Mouse (Mus musculus): ENCODE measurements around the gene Gpr146. TPM values are rescaled to one million over a fixed set of nuclear protein-coding genes. Genes with fewer than 3 reads are reported as not detected.
A peak's percentile ranks its signal among the peaks of the same experiment; 100 is the strongest.

The Gpr146 gene
- polyA plus RNA-seq, 1 experiment from 2014 or later, result 2.6 TPM

- no peak for ATAC-seq (ENCODE audit: low FRiP score, low read depth)
- Histone ChIP-seq H3K27ac (replicated peaks) (no peak overlapping the region), H3K36me3 (0 out of 2 replicates have a peak, but pooled peaks cover under 1% of the 10 kb centered on the region), H3K4me3 (no peak overlapping the region), H3K27me3 (no peaks in the 10 kb centered on the region), H3K9ac (replicated peaks) (no peak overlapping the region), H3K9me3 (no peaks in the 10 kb centered on the region), H3K4me1 (peaks cover 2% of the 10 kb centered on the region; the same call in 1 of the 2 replicates), H3K4me2 (replicated peaks) (no peak overlapping the region)
- 87% methylated on average over 12 of the region's 12 CpGs for WGBS
These were observed 31.9 kb downstream of the Gpr146 start for GRCm38 (mm10) chr5:139409412-139409811.

GRCm38 (mm10) chr5:139410056-139410455, 32.6 kb downstream of the Gpr146 start:
- Histone ChIP-seq H3K9me3 (no peaks in the 10 kb centered on the region), H3K4me2 (replicated peaks) (no peak overlapping the region), H3K9ac (replicated peaks) (no peak overlapping the region), H3K36me3 (0 out of 2 replicates have a peak, but pooled peaks cover 5% of the 10 kb centered on the region), H3K4me3 (no peak overlapping the region), H3K4me1 (peaks cover 2% of the 10 kb centered on the region; the same call in 1 of the 2 replicates), H3K27me3 (no peaks in the 10 kb centered on the region), H3K27ac (replicated peaks) (no peak overlapping the region)
- 84% methylated on average over 4 of the region's 4 CpGs for WGBS
- no peak for ATAC-seq (ENCODE audit: low FRiP score, low read depth)

DNA sequence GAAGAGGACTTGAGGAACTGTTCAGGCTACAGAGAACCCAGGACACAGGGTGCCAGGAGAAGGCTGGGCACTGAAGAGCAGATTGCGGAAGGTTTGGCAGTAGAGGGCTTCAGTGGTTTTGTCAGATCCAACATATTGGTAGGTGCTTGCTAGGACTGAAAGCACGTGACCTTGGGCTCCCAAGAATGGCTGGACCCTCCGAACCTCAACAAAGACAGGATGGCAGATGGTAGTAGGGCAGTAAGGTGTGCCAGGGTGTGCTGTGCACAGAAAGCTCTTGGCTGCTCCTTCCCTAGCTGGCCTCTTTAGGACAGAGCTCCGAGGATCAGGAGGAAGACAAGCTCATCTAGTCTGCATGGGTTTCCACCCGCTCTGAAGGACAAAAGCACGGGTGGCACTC, 33.6 kb downstream of the Gpr146 start:
- Histone ChIP-seq H3K4me3 (no peak overlapping the region), H3K27me3 (no peaks in the 10 kb centered on the region), H3K4me2 (replicated peaks) (no peak overlapping the region), H3K9me3 (no peaks in the 10 kb centered on the region), H3K27ac (replicated peaks) (0 out of 2 replicates have a peak overlapping the region, but pooled peaks have one; percentile 25), H3K36me3 (0 out of 2 replicates have a peak, but pooled peaks cover 5% of the 10 kb centered on the region), H3K9ac (replicated peaks) (no peak overlapping the region), H3K4me1 (peaks cover 2% of the 10 kb centered on the region; the same call in 1 of the 2 replicates)
- 95% methylated on average over 6 of the region's 6 CpGs for WGBS
- ATAC-seq (ENCODE audit: low FRiP score, low read depth), result no peak

- Histone ChIP-seq H3K9ac (replicated peaks) (no peak overlapping the region), H3K4me1 (peaks cover 2% of the 10 kb centered on the region; the same call in 1 of the 2 replicates), H3K27me3 (no peaks in the 10 kb centered on the region), H3K36me3 (0 out of 2 replicates have a peak, but pooled peaks cover 5% of the 10 kb centered on the region), H3K4me3 (no peak overlapping the region), H3K4me2 (replicated peaks) (no peak overlapping the region), H3K27ac (replicated peaks) (no peak overlapping the region), H3K9me3 (no peaks in the 10 kb centered on the region)
- no peak for ATAC-seq (ENCODE audit: low FRiP score, low read depth)
- WGBS, result 82% methylated on average over 15 of the region's 15 CpGs
These were observed 34.3 kb downstream of the Gpr146 start for GRCm38 (mm10) chr5:139411665-139412314.

GRCm38 (mm10) chr5:139413545-139413944, 36.0 kb downstream of the Gpr146 start:
- H3K4me3 ChIP-seq, result no peak overlapping the region
- WGBS, result 86% methylated on average over 4 of the region's 4 CpGs
- peaks cover 5% of the 10 kb centered on the region for H3K9me3 ChIP-seq
- H3K4me2 ChIP-seq (replicated peaks), result no peak overlapping the region
- no peak for ATAC-seq (ENCODE audit: low FRiP score, low read depth)
- no peak overlapping the region for H3K9ac ChIP-seq (replicated peaks)
- no peak overlapping the region for H3K27ac ChIP-seq (replicated peaks)
- peaks cover 8% of the 10 kb centered on the region for H3K4me1 ChIP-seq
- H3K36me3 ChIP-seq, result 0 out of 2 replicates have a peak, but pooled peaks cover 5% of the 10 kb centered on the region
- H3K27me3 ChIP-seq, result no peaks in the 10 kb centered on the region

GRCm38 (mm10) chr5:139415001-139415400, 37.5 kb downstream of the Gpr146 start:
- H3K4me3 ChIP-seq, result no peak overlapping the region
- peaks cover 19% of the 10 kb centered on the region for H3K4me1 ChIP-seq
- H3K9ac ChIP-seq (replicated peaks), result no peak overlapping the region
- 0 out of 2 replicates have a peak, but pooled peaks cover 5% of the 10 kb centered on the region for H3K36me3 ChIP-seq
- 94% methylated on average over 5 of the region's 5 CpGs for WGBS
- ATAC-seq (ENCODE audit: low FRiP score, low read depth), result no peak
- peaks cover 5% of the 10 kb centered on the region for H3K9me3 ChIP-seq
- H3K27me3 ChIP-seq, result no peaks in the 10 kb centered on the region
- no peak overlapping the region for H3K4me2 ChIP-seq (replicated peaks)
- H3K27ac ChIP-seq (replicated peaks), result no peak overlapping the region

DNA sequence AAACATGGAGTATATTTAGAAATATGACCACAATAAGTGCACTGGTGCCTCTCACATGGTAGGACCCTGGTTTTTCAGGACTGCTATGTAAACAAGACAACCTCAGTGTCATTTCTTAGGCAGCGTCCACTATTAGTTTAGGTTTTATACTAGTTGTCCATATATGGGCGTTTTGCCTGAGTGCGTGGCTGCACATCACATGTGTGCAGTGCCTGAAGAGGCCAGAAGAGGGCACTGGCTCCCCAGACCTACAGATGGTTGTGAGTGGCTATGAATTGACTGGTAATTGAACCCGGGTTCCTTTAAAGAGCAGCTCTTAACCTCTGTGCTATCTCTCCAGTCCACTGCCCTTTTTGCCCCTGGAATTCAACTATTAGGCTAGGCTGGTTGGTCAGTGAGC, 39.4 kb downstream of the Gpr146 start:
- H3K27ac ChIP-seq (replicated peaks), result no peak overlapping the region
- no peaks in the 10 kb centered on the region for H3K27me3 ChIP-seq

GRCm38 (mm10) chr5:139417480-139417879, 40.0 kb downstream of the Gpr146 start:
- WGBS, result 92% methylated on average over 3 of the region's 3 CpGs
- no peaks in the 10 kb centered on the region for H3K27me3 ChIP-seq
- H3K9ac ChIP-seq (replicated peaks), result no peak overlapping the region
- no peak overlapping the region for H3K4me2 ChIP-seq (replicated peaks)
- peaks cover 5% of the 10 kb centered on the region for H3K9me3 ChIP-seq
- H3K4me3 ChIP-seq, result no peak overlapping the region
- peaks cover 19% of the 10 kb centered on the region for H3K4me1 ChIP-seq
- 0 out of 2 replicates have a peak, but pooled peaks cover 5% of the 10 kb centered on the region for H3K36me3 ChIP-seq
- H3K27ac ChIP-seq (replicated peaks), result no peak overlapping the region
- ATAC-seq (ENCODE audit: low FRiP score, low read depth), result no peak

More for the DNA sequence above, 39.4 kb downstream of the Gpr146 start:
- Histone ChIP-seq H3K9ac (replicated peaks) (no peak overlapping the region), H3K36me3 (0 out of 2 replicates have a peak, but pooled peaks cover 5% of the 10 kb centered on the region), H3K9me3 (peaks cover 5% of the 10 kb centered on the region), H3K4me3 (no peak overlapping the region), H3K4me2 (replicated peaks) (no peak overlapping the region), H3K4me1 (peaks cover 16% of the 10 kb centered on the region)
- WGBS, result 97% methylated on average over 4 of the region's 4 CpGs
- no peak for ATAC-seq (ENCODE audit: low FRiP score, low read depth)

DNA sequence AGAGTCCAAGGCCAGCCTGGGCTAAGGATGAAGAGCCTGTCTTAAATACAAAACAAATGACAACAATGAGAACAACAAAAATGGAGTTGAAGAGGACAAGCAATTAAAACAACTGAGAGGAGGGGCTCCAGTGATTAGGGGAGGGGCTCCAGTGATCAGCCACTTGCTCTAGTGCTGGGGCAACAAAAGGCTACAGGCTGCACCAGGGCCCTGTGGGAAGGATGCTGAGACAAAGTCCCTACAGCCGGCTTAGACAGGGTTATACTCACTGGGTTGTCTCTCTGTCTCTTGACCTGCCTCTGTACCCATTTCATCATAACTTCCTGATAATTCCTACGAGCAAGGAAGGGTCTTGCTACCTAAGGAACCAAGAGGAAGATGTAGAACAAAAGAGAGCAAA, 40.6 kb downstream of the Gpr146 start:
- peaks cover 5% of the 10 kb centered on the region for H3K9me3 ChIP-seq
- H3K4me1 ChIP-seq, result peaks cover 25% of the 10 kb centered on the region
- no peak overlapping the region for H3K4me3 ChIP-seq
- peak; percentile 67; the same call in 1 of the 2 replicates for ATAC-seq (ENCODE audit: low FRiP score, low read depth)
- WGBS, result 57% methylated on average over 2 of the region's 2 CpGs
- H3K27me3 ChIP-seq, result no peaks in the 10 kb centered on the region
- H3K9ac ChIP-seq (replicated peaks), result no peak overlapping the region
- H3K4me2 ChIP-seq (replicated peaks), result no peak overlapping the region; the same call in 1 of the 2 replicates
- H3K27ac ChIP-seq (replicated peaks), result peak overlapping the region; percentile 84
- H3K36me3 ChIP-seq, result 0 out of 2 replicates have a peak, but pooled peaks cover 5% of the 10 kb centered on the region

DNA sequence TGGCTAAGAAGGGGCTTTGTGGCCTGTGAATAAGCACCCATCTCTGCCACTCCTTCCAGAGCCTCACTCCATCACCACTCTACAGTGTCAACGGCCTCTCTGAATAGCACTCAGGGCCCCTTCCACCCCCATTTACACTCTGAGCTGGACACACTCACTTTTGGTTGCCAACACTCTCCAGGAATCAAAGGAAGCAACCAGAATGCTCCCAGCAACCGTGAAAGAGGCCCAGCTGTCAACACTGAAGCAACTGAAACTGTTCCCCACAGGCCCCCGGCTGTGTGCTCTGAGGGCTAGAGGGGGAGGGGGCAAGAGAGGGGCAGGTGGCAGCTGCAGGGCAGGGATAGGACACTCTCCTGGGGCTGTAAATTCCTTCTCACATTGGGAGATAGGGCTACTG, 41.1 kb downstream of the Gpr146 start:
- Histone ChIP-seq H3K9ac (replicated peaks) (peak overlapping the region; percentile 34; the same call in 1 of the 2 replicates), H3K36me3 (0 out of 2 replicates have a peak, but pooled peaks cover 5% of the 10 kb centered on the region), H3K4me2 (replicated peaks) (no peak overlapping the region; the same call in 1 of the 2 replicates), H3K4me1 (peaks cover 31% of the 10 kb centered on the region), H3K27ac (replicated peaks) (peak overlapping the region; percentile 84), H3K27me3 (no peaks in the 10 kb centered on the region), H3K4me3 (no peak overlapping the region), H3K9me3 (peaks cover 5% of the 10 kb centered on the region)
- WGBS, result 28% methylated on average over 3 of the region's 3 CpGs
- peak; percentile 75 for ATAC-seq (ENCODE audit: low FRiP score, low read depth)

DNA sequence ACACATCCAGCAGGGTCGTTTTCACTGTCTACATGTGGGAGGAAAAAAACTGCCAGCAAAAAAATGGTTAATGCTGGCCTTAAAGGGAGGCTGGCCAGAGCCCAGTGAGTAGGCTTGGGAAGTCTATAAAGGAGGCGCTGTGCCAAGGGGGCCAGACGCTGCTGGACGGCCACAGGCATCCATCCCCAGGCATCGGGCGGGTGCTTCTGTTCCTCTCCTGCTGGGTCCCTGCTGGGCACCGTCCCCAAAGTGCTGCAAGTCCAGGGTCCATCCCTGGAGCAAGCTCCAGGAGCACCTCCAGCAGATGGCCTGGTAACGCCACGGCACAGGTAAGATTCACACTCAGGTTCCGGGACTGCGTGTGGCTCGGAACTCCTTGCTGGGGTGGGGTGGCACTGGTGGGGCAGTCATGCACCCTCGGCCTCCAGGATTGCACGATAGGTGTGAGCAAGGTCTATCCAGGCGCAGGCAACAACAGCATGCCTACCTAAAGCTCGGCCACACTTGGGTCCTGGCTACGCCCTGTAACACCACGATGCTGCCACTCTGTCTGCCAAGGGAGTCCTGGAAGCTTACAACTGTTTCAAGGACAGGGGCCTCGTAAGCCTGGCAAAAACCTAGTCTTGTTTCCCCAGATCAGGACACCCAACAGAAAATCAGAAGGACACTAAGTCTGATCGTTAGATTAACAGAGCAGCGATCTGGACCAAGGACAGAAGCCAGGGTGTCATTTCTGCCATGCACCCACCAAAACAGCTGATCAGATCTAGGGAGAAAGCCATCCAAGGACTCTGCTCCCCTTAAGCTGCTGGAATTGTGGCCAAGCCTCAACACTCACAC, 45.7 kb downstream of the Gpr146 start, which contains the start of gene Gper1:
Gene Gper1 (plus strand): TSS at position 126 of the 840 bp plus-strand sequence.
- peaks cover 29% of the 10 kb centered on the region for H3K4me1 ChIP-seq
- H3K4me2 ChIP-seq (replicated peaks), result peak within 1 kb of the TSS; percentile 28; the same call in 1 of the 2 replicates
- H3K4me3 ChIP-seq, result peak within 1 kb of the TSS; percentile 10; the same call in 1 of the 2 replicates
- 0 out of 2 replicates have a peak within 1 kb of the TSS, but pooled peaks have one; percentile 10 for H3K27ac ChIP-seq (replicated peaks)
- H3K36me3 ChIP-seq, result no peaks in the 10 kb centered on the region
- H3K9ac ChIP-seq (replicated peaks), result peak within 1 kb of the TSS; percentile 38; the same call in 1 of the 2 replicates
- no peaks in the 10 kb centered on the region for H3K27me3 ChIP-seq
- no peaks in the 10 kb centered on the region for H3K9me3 ChIP-seq
- no peak for ATAC-seq (ENCODE audit: low FRiP score, low read depth)
- 62% methylated on average over 21 of the region's 21 CpGs for WGBS
